Mouse (Mus musculus): ENCODE measurements at regions not wholly inside any gene's neighbourhood (a gene's known extent, or its start where the extent isn't known, plus 50 kb on each side); places are given as distances from the start of the nearest gene placed in this dataset.

GRCm38 (mm10) chr13:116514256-116514639 is 204.8 kb upstream of the Isl1 start:
- TF ChIP-seq CTCF (IDR thresholded peaks at IDR 0.05): no peak
- Histone ChIP-seq H3K36me3 (ENCODE audit: insufficient read depth, low read length) (no peaks in the 10 kb centered on the region), H3K27me3 (ENCODE audit: insufficient read depth, low read length) (peaks cover 5% of the 10 kb centered on the region; the same call in 1 of the 2 replicates), H3K4me3 (ENCODE audit: low read depth, low read length) (peak overlapping the region; percentile 22; the same call in 1 of the 2 replicates), H3K9me3 (ENCODE audit: low read length) (no peaks in the 10 kb centered on the region), H3K27ac (ENCODE audit: low read depth, low read length) (no peak overlapping the region), H3K9ac (replicated peaks; ENCODE audit: low read length, poor library complexity, severe bottlenecking) (0 out of 2 replicates have a peak overlapping the region, but pooled peaks have one; percentile 19), H3K4me2 (ENCODE audit: low read depth, low read length, poor library complexity, severe bottlenecking) (peak overlapping the region; percentile 39), H3K4me1 (ENCODE audit: insufficient read depth, low read length) (no peaks in the 10 kb centered on the region)
- WGBS: 24% methylated on average over 7 of the region's 7 CpGs
- DNase-seq (ENCODE audit: low spot score): no peak
- no peak for ATAC-seq (ENCODE audit: low FRiP score)

GRCm38 (mm10) chr13:116512398-116512797 is 202.9 kb upstream of the Isl1 start:
- H3K27me3 ChIP-seq (ENCODE audit: insufficient read depth, low read length): no peaks in the 10 kb centered on the region
- H3K27ac ChIP-seq (ENCODE audit: low read depth, low read length): no peak overlapping the region
- TF ChIP-seq CTCF (IDR thresholded peaks at IDR 0.05): no peak
- H3K4me1 ChIP-seq (ENCODE audit: insufficient read depth, low read length): no peaks in the 10 kb centered on the region
- no peak overlapping the region for H3K9ac ChIP-seq (replicated peaks; ENCODE audit: low read length, poor library complexity, severe bottlenecking)
- no peak overlapping the region for H3K4me3 ChIP-seq (ENCODE audit: low read depth, low read length)
- DNase-seq (ENCODE audit: low spot score): no peak
- no peak for ATAC-seq (ENCODE audit: low FRiP score)
- no peaks in the 10 kb centered on the region for H3K9me3 ChIP-seq (ENCODE audit: low read length)
- 84% methylated on average over 4 of the region's 4 CpGs for WGBS
- no peak overlapping the region for H3K4me2 ChIP-seq (ENCODE audit: low read depth, low read length, poor library complexity, severe bottlenecking)
- no peaks in the 10 kb centered on the region for H3K36me3 ChIP-seq (ENCODE audit: insufficient read depth, low read length)

- 92% methylated on average over 7 of the region's 7 CpGs for WGBS
- H3K9me3 ChIP-seq (ENCODE audit: low read length): no peaks in the 10 kb centered on the region
- H3K36me3 ChIP-seq (ENCODE audit: insufficient read depth, low read length): no peaks in the 10 kb centered on the region
- no peak overlapping the region for H3K4me3 ChIP-seq (ENCODE audit: low read depth, low read length)
- H3K27me3 ChIP-seq (ENCODE audit: insufficient read depth, low read length): no peaks in the 10 kb centered on the region
- no peak for ATAC-seq (ENCODE audit: low FRiP score)
- no peak for TF ChIP-seq CTCF (IDR thresholded peaks at IDR 0.05)
- DNase-seq (ENCODE audit: low spot score): no peak
- no peaks in the 10 kb centered on the region for H3K4me1 ChIP-seq (ENCODE audit: insufficient read depth, low read length)
- H3K4me2 ChIP-seq (ENCODE audit: low read depth, low read length, poor library complexity, severe bottlenecking): no peak overlapping the region
- H3K9ac ChIP-seq (replicated peaks; ENCODE audit: low read length, poor library complexity, severe bottlenecking): no peak overlapping the region
- H3K27ac ChIP-seq (ENCODE audit: low read depth, low read length): no peak overlapping the region
Measured at GRCm38 (mm10) chr13:116508213-116508811, 198.8 kb upstream of the Isl1 start.

- Histone ChIP-seq H3K4me3 (ENCODE audit: low read depth, low read length) (no peak overlapping the region), H3K9me3 (ENCODE audit: low read length) (no peaks in the 10 kb centered on the region), H3K4me2 (ENCODE audit: low read depth, low read length, poor library complexity, severe bottlenecking) (no peak overlapping the region), H3K4me1 (ENCODE audit: insufficient read depth, low read length) (no peaks in the 10 kb centered on the region), H3K27me3 (ENCODE audit: insufficient read depth, low read length) (no peaks in the 10 kb centered on the region), H3K9ac (replicated peaks; ENCODE audit: low read length, poor library complexity, severe bottlenecking) (no peak overlapping the region), H3K36me3 (ENCODE audit: insufficient read depth, low read length) (no peaks in the 10 kb centered on the region), H3K27ac (ENCODE audit: low read depth, low read length) (no peak overlapping the region)
- ATAC-seq (ENCODE audit: low FRiP score) (peak; percentile 54; the same call in 1 of the 2 replicates), DNase-seq (ENCODE audit: low spot score) (peak; percentile 10)
- TF ChIP-seq CTCF (IDR thresholded peaks at IDR 0.05): no peak
- 39% methylated on average over 6 of the region's 6 CpGs for WGBS
Measured at GRCm38 (mm10) chr13:116497659-116498414, 188.3 kb upstream of the Isl1 start.

GRCm38 (mm10) chr13:116495641-116496040 is 186.2 kb upstream of the Isl1 start:
- Histone ChIP-seq H3K9me3 (ENCODE audit: low read length) (no peaks in the 10 kb centered on the region), H3K4me3 (ENCODE audit: low read depth, low read length) (no peak overlapping the region), H3K4me1 (ENCODE audit: insufficient read depth, low read length) (no peaks in the 10 kb centered on the region), H3K27ac (ENCODE audit: low read depth, low read length) (no peak overlapping the region), H3K4me2 (ENCODE audit: low read depth, low read length, poor library complexity, severe bottlenecking) (no peak overlapping the region), H3K27me3 (ENCODE audit: insufficient read depth, low read length) (no peaks in the 10 kb centered on the region), H3K36me3 (ENCODE audit: insufficient read depth, low read length) (no peaks in the 10 kb centered on the region), H3K9ac (replicated peaks; ENCODE audit: low read length, poor library complexity, severe bottlenecking) (no peak overlapping the region)
- no peak for TF ChIP-seq CTCF (IDR thresholded peaks at IDR 0.05)
- no peak for DNase-seq (ENCODE audit: low spot score)
- 24% methylated on average over 2 of the region's 2 CpGs for WGBS
- no peak for ATAC-seq (ENCODE audit: low FRiP score)

GRCm38 (mm10) chr13:116489420-116489819 is 179.9 kb upstream of the Isl1 start:
- H3K4me3 ChIP-seq (ENCODE audit: low read depth, low read length): no peak overlapping the region
- DNase-seq (ENCODE audit: low spot score): peak; percentile 12

More at GRCm38 (mm10) chr13:116489420-116489819, 179.9 kb upstream of the Isl1 start:
- Histone ChIP-seq H3K4me2 (ENCODE audit: low read depth, low read length, poor library complexity, severe bottlenecking) (no peak overlapping the region), H3K4me1 (ENCODE audit: insufficient read depth, low read length) (no peaks in the 10 kb centered on the region), H3K36me3 (ENCODE audit: insufficient read depth, low read length) (no peaks in the 10 kb centered on the region), H3K27me3 (ENCODE audit: insufficient read depth, low read length) (no peaks in the 10 kb centered on the region), H3K27ac (ENCODE audit: low read depth, low read length) (no peak overlapping the region), H3K9me3 (ENCODE audit: low read length) (no peaks in the 10 kb centered on the region), H3K9ac (replicated peaks; ENCODE audit: low read length, poor library complexity, severe bottlenecking) (no peak overlapping the region)
- ATAC-seq (ENCODE audit: low FRiP score): no peak
- TF ChIP-seq CTCF (IDR thresholded peaks at IDR 0.05): no peak
- WGBS: 64% methylated on average over 1 of the region's 1 CpGs

Data from midbrain, postnatal 0 days (tissue).